Mouse (Mus musculus) neural tube, embryonic 11.5 days (tissue): ENCODE data around the gene Car5a. TPM values are rescaled to one million over a fixed set of nuclear protein-coding genes. Genes with fewer than 3 reads are reported as not detected.

Experiments
- ATAC-seq: fragments of 200-750 bp; cut with Nextera tagmentation; 2 replicates; pipeline ENCODE4 v1.8.0; 2017; ENCODE audit warnings: moderate number of reproducible peaks, mild to moderate bottlenecking, moderate TSS enrichment, moderate library complexity; ENCODE audit not compliant: insufficient read depth, low FRiP score, low TSS enrichment
- DNase-seq: peaks from one replicate; pipeline ENCODE4 v3.0.0-alpha.2; 2015; ENCODE audit warnings: low spot score
- H3K27ac ChIP-seq: fragments of 300-500 bp; sonication (generic); 2 replicates; pipeline ENCODE4 v1.5.1; 2014; ENCODE audit warnings: low read depth, mild to moderate bottlenecking, low read length
- H3K27me3 ChIP-seq: fragments of 300-500 bp; sonication (generic); 2 replicates; pipeline ENCODE4 v1.6.1; 2014; ENCODE audit warnings: mild to moderate bottlenecking, low read length, mixed read lengths; ENCODE audit not compliant: control insufficient read depth, insufficient read depth
- H3K36me3 ChIP-seq: fragments of 300-500 bp; sonication (generic); 2 replicates; pipeline ENCODE4 v1.6.1; 2014; ENCODE audit warnings: mild to moderate bottlenecking, low read length, moderate library complexity, mixed read lengths; ENCODE audit not compliant: control insufficient read depth, insufficient read depth
- H3K4me1 ChIP-seq: fragments of 300-500 bp; sonication (generic); 2 replicates; pipeline ENCODE4 v1.6.1; 2014; ENCODE audit warnings: low read length, mixed read lengths; ENCODE audit not compliant: control insufficient read depth, insufficient read depth
- H3K4me2 ChIP-seq: fragments of 300-500 bp; sonication (generic); 2 replicates; pipeline ENCODE4 v1.6.1; 2014; ENCODE audit warnings: low read depth, mild to moderate bottlenecking, moderate library complexity
- H3K4me3 ChIP-seq: fragments of 300-500 bp; sonication (generic); 2 replicates; pipeline ENCODE4 v1.5.1; 2014; ENCODE audit warnings: low read depth, low read length
- H3K9ac ChIP-seq: fragments of 300-500 bp; sonication (generic); 2 replicates; pipeline ENCODE4 v1.6.1; 2014; ENCODE audit warnings: mild to moderate bottlenecking, low read length
- H3K9me3 ChIP-seq: fragments of 300-500 bp; sonication (generic); 2 replicates; pipeline ENCODE4 v1.6.1; 2016; ENCODE audit warnings: low read length; ENCODE audit not compliant: control insufficient read depth
- WGBS: fragments of 180-500 bp; shearing (Covaris S2); extraction: QIAGEN DNeasy Blood & Tissue Kit; methylation state at CpG from one replicate; pipeline ENCODE4 v1.1.7; 2014; 5-methylcytosine and 5-hydroxymethylcytosine counted together
- polyA plus RNA-seq: library from polyadenylated mRNA; unstranded; fragments of >200 nt; fragmentation: Nextera tagmentation; extraction: Ambion mirVana; gene quantifications from 2 replicates; pipeline ENCODE4 v1.2.1, GENCODE M21; 2014

Gene Car5a
- polyA plus RNA-seq, 1 experiment from 2014 or later = not detected

DNA sequence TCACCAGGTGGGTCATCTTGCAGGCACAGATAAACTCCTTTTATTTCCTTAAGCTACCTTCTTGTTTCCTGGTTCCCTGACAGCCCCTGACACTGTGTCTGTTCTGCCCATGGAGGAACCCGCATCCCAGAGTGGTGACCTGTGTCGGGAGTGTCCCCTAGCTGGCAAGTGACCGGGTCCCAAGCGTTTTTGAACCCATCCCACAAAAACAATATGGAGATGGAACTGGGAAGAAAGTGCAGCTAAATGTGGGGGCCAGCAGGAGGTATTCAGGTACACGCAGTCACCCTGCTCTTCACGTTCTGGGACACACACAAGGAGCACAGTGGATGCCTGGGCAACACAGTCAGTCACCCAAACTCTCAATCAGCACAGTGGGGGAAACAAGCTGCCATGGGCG, 1.6 kb upstream of the Car5a start:
- WGBS = 87% methylated on average over 7 of the region's 7 CpGs
- DNase-seq = no peak

DNA sequence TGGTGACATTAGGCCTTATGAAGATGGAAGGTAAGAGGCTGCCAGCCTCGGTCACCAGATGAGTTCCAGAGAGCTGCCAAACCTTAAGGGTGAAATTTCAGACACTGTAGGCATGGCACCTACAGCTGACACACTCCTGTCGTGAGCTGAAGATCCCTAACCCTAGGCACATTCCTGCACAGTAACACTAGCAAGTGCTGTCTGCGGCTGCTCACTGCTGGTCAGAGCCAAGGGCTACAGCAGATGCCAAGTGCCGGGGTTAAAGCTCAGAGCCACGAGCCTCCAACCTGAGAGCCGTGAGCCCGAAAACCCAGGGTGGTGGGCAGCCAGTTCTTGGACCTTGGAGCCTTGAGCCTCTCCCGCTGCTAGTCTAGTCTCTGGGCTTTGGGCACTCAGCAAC, 988 bp downstream of the Car5a start:
- 86% methylated on average over 8 of the region's 8 CpGs for WGBS
- DNase-seq (no peak), ATAC-seq (no peak)
- no peaks in the 10 kb centered on the region for H3K27me3 ChIP-seq
- H3K9ac ChIP-seq = no peak overlapping the region
- H3K27ac ChIP-seq = no peak overlapping the region
- H3K4me2 ChIP-seq = no peak overlapping the region
- no peak overlapping the region for H3K4me3 ChIP-seq
- peaks cover 6% of the 10 kb centered on the region; the same call in 1 of the 2 replicates for H3K4me1 ChIP-seq
- no peaks in the 10 kb centered on the region for H3K9me3 ChIP-seq
- no peaks in the 10 kb centered on the region for H3K36me3 ChIP-seq

More for the DNA sequence above, 1.6 kb upstream of the Car5a start:
- Histone ChIP-seq H3K4me3 (no peak overlapping the region), H3K36me3 (no peaks in the 10 kb centered on the region), H3K27me3 (no peaks in the 10 kb centered on the region), H3K4me1 (peaks cover 10% of the 10 kb centered on the region; the same call in 1 of the 2 replicates), H3K27ac (no peak overlapping the region), H3K4me2 (no peak overlapping the region), H3K9me3 (no peaks in the 10 kb centered on the region), H3K9ac (no peak overlapping the region)
- ATAC-seq = no peak

DNA sequence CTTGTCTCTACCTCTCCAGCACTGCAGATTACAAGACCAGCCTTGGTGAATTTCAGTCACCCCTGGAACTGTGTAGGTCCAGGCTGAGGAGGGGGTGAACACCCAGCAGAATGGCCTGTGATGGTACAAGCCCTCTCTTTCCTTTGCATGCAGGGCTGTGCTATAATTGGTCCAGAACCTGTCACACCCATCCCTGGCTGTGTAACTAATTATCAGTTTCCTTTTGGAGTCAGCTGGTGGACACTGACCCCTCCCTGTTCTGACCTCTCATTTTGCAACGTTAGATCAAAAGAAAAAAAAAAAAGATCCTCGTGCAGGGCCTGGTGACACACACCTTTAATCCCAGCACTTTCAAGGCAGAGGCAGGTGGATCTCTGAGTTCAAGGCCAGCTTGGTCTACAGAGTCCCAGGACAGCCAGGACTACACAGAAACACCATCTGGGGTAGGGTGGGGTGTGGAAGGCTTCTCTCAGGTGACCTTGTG, 1.6 kb downstream of the Car5a start:
- H3K27me3 ChIP-seq = no peaks in the 10 kb centered on the region
- 37% methylated on average over 2 of the region's 2 CpGs for WGBS
- DNase-seq (no peak), ATAC-seq (no peak)
- H3K4me3 ChIP-seq = no peak overlapping the region
- H3K4me2 ChIP-seq = no peak overlapping the region
- H3K9me3 ChIP-seq = no peaks in the 10 kb centered on the region
- H3K9ac ChIP-seq = no peak overlapping the region
- peaks cover 6% of the 10 kb centered on the region; the same call in 1 of the 2 replicates for H3K4me1 ChIP-seq
- no peak overlapping the region for H3K27ac ChIP-seq
- H3K36me3 ChIP-seq = no peaks in the 10 kb centered on the region

DNA sequence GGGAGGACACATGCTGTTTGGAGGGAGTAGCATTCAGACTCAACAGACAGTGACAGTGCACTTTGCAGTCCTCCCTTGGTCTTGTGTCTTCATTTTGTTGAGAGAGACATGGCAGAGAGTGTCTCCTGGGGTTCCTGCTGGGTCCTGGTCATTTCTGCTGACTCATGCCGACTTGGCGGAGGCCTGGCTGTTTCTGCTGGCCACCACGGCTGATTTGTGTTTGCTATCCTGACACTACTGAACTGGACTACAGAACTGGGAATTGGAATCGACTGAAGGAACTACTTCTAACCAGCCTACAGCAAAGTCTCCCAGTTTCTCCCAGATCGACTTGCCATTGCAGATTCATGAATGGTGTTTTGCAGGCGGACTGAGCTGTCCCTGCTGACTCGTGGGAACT, 6.0 kb downstream of the Car5a start:
- no peaks in the 10 kb centered on the region for H3K36me3 ChIP-seq
- H3K27me3 ChIP-seq = no peaks in the 10 kb centered on the region
- DNase-seq = no peak
- no peak for ATAC-seq
- H3K4me1 ChIP-seq = peaks cover 7% of the 10 kb centered on the region; the same call in 1 of the 2 replicates
- no peaks in the 10 kb centered on the region for H3K9me3 ChIP-seq
- no peak overlapping the region for H3K4me3 ChIP-seq
- WGBS = 88% methylated on average over 7 of the region's 7 CpGs
- H3K4me2 ChIP-seq = no peak overlapping the region
- no peak overlapping the region for H3K9ac ChIP-seq
- H3K27ac ChIP-seq = no peak overlapping the region

DNA sequence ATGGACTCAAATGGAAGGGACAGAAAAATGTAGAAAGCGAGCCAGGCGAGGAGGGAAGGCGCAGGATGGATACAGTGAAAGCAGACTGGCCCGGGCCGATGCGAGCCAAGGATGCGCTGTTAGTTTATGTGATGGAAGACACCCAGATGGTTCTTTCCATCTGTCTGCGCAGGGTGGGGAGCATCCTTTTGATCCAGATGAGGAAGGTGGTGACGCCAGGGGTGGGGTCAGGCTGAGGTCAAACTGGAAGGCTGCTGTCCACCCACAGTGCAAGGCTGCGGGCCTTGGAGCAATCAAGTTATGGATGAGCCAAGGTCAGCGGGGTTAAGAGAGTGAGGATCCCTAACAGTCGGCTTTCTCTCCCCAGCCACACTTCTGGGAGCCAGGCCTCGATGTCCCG, 8.3 kb downstream of the Car5a start:
- no peak overlapping the region for H3K27ac ChIP-seq
- 54% methylated on average over 14 of the region's 14 CpGs for WGBS
- H3K36me3 ChIP-seq = no peaks in the 10 kb centered on the region
- H3K4me3 ChIP-seq = no peak overlapping the region
- no peaks in the 10 kb centered on the region for H3K27me3 ChIP-seq
- no peaks in the 10 kb centered on the region for H3K9me3 ChIP-seq
- no peak overlapping the region; the same call in 1 of the 2 replicates for H3K9ac ChIP-seq
- no peak for ATAC-seq
- H3K4me1 ChIP-seq = peaks cover 7% of the 10 kb centered on the region; the same call in 1 of the 2 replicates
- DNase-seq = no peak
- no peak overlapping the region for H3K4me2 ChIP-seq

DNA sequence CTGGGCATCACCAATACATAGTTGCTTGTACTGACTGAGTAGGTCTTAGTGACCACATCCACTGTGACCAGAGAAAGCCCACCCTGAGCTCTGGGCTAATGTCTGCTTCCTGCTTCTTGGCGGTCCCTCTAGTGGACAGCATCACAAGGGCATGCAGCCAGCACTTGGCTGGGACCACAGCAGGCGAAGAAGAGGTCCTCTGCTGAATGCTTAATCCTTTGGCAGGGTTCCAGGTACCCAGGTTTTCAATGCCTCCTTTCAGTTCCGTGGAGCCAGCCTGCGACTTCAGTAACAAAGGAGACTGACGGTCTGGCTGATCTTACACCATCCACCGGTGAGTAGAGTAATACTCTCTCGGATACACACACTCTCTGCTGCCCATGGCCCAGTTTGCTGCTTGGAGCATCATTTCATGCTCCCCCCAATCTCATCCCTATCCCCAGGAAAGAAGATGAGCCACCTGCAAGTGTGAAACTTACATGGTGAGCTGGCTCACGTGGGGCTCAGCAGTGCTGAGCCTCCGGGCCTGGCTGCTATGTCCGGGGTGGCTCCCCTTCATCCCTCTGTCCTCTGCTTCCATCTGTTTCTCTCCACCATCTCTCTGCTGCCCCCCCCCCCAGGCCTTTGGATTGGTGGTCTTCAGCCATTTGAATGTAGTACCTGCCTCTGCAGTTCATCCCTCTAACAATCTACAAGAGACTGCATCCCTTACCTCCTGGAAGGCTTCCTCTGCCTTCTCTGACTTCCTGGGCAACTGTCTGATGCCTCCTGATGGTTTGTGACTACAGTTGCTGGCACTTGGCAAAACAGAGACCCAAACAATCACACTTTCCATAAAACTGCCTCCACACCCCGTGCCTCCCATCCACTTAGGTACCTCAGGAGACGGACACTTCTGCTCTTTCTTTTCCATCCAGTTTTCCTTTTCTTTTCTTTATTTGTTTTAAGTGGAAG, 9.1 kb downstream of the Car5a start:
- H3K27ac ChIP-seq = 0 out of 2 replicates have a peak overlapping the region, but pooled peaks have one; percentile 8
- peak; percentile 60 for DNase-seq
- peaks cover 7% of the 10 kb centered on the region; the same call in 1 of the 2 replicates for H3K4me1 ChIP-seq
- no peak overlapping the region for H3K4me2 ChIP-seq
- no peak overlapping the region for H3K4me3 ChIP-seq
- 57% methylated on average over 12 of the region's 12 CpGs for WGBS
- ATAC-seq = peak; percentile 69; the same call in 1 of the 2 replicates
- H3K36me3 ChIP-seq = no peaks in the 10 kb centered on the region
- no peak overlapping the region for H3K9ac ChIP-seq
- H3K27me3 ChIP-seq = no peaks in the 10 kb centered on the region
- H3K9me3 ChIP-seq = no peaks in the 10 kb centered on the region

DNA sequence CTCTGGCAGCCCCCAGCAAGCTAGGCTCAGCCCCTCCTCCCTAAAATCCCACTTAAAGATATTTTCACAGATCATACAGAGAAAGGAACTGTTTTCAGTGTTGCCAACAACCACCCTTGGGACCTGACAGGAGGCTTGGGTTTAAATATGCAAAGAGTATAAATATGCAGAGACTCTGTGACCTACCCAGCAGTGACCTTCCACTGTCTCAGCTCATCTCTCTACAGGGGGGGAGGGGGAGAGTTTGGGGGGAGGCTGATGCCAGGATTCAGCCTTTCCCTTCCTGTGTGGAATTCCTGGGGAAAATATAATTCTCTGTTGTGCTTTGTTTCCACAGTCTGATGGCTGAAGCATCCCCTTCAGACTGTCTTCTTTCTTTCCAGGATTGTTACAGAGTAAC, 9.8 kb downstream of the Car5a start:
- Histone ChIP-seq H3K4me3 (no peak overlapping the region), H3K9ac (no peak overlapping the region), H3K4me1 (peaks cover 7% of the 10 kb centered on the region; the same call in 1 of the 2 replicates), H3K27ac (no peak overlapping the region), H3K4me2 (no peak overlapping the region), H3K27me3 (no peaks in the 10 kb centered on the region), H3K9me3 (no peaks in the 10 kb centered on the region), H3K36me3 (no peaks in the 10 kb centered on the region)
- no peak for ATAC-seq
- no peak for DNase-seq

DNA sequence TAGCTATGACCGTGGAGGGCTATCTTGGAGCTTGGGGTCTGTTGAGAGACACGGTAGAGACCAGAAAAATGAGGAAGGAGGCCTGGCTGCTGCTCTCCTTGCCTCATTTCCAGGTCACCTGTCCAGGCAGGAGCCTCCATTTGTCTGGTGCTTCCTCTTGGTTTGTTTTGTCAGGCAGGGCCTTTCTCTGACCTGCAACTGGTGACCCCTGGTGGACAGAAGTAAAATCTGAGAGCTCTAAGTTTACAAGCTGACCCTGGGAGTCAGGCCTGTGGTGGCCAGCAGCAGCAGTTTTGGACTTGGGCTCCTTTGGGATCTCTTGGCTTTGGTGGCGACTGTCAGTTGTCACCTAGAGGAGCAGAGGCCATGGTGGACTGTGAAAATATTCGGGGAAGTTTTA, 10.2 kb downstream of the Car5a start:
- ATAC-seq = no peak
- no peak overlapping the region for H3K4me2 ChIP-seq
- 37% methylated on average over 4 of the region's 4 CpGs for WGBS

More for the DNA sequence above, 10.2 kb downstream of the Car5a start:
- H3K27me3 ChIP-seq = no peaks in the 10 kb centered on the region
- no peaks in the 10 kb centered on the region for H3K36me3 ChIP-seq
- H3K9me3 ChIP-seq = no peaks in the 10 kb centered on the region
- peak; percentile 49 for DNase-seq
- H3K4me1 ChIP-seq = peaks cover 7% of the 10 kb centered on the region; the same call in 1 of the 2 replicates
- no peak overlapping the region for H3K27ac ChIP-seq
- no peak overlapping the region for H3K9ac ChIP-seq
- H3K4me3 ChIP-seq = no peak overlapping the region
